Mouse (Mus musculus): Measurements from ENCODE around the gene Mrps27. TPM values are rescaled to one million over a fixed set of nuclear protein-coding genes. Genes with fewer than 3 reads are reported as not detected.

Gene Mrps27
- polyA plus RNA-seq, 1 experiment from 2014 or later = 29.9 TPM

DNA sequence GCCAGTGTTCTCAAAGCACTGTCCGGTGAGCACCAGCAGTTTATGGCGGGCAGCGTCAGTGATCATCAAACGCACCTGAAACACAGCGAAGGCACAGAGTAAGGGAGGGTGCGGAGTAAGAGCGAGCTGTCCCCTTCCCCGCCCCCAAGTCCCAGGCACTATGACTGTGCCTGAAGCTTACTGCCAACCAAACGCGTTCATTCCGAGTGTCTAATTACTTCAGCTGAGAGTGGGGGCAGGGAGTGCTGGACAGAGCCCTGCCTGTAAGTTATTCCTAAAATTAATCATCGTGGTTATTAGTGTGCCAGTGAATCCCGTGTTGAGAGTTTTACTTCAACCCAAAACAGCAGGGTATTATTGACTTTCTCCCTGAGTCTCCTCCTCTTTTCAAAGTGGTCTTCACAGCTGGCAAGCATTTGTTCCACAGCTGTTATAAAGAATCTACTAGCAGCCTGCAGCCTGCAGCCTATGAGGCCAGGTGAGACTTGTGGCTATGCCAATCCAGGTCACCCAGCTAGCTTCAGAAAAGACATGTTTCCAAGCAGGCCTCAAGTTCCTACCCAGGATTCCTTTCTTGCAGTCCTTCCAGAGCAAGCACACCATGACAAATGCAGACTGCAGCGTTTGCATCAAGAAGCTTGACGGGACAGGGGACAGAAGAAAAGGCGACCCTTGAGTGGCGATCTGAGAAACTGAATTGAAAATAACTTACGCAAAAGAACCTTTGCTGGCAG, 97.3 kb downstream of the Mrps27 start:
- 68% methylated on average over 18 of the region's 18 CpGs for WGBS
- Histone ChIP-seq H3K4me2 (replicated peaks; ENCODE audit: low read depth) (no peak overlapping the region), H3K36me3 (ENCODE audit: control insufficient read depth, insufficient read depth, low read length) (no peaks in the 10 kb centered on the region), H3K27ac (replicated peaks) (no peak overlapping the region), H3K4me3 (ENCODE audit: low read depth, low read length) (no peak overlapping the region), H3K9me3 (ENCODE audit: control insufficient read depth, low read length) (no peaks in the 10 kb centered on the region), H3K4me1 (replicated peaks; ENCODE audit: control insufficient read depth, insufficient read depth) (no peaks in the 10 kb centered on the region), H3K9ac (ENCODE audit: low read length) (no peak overlapping the region), H3K27me3 (ENCODE audit: control insufficient read depth, insufficient read depth, low read length) (no peaks in the 10 kb centered on the region)
- TF ChIP-seq CTCF (IDR thresholded peaks at IDR 0.05; ENCODE audit: low read depth) = no peak
- no peak for TF ChIP-seq EP300 (optimal IDR thresholded peaks at IDR 0.05)
- DNase-seq (ENCODE audit: low spot score) (no peak), ATAC-seq (ENCODE audit: low FRiP score, low TSS enrichment) (no peak)

DNA sequence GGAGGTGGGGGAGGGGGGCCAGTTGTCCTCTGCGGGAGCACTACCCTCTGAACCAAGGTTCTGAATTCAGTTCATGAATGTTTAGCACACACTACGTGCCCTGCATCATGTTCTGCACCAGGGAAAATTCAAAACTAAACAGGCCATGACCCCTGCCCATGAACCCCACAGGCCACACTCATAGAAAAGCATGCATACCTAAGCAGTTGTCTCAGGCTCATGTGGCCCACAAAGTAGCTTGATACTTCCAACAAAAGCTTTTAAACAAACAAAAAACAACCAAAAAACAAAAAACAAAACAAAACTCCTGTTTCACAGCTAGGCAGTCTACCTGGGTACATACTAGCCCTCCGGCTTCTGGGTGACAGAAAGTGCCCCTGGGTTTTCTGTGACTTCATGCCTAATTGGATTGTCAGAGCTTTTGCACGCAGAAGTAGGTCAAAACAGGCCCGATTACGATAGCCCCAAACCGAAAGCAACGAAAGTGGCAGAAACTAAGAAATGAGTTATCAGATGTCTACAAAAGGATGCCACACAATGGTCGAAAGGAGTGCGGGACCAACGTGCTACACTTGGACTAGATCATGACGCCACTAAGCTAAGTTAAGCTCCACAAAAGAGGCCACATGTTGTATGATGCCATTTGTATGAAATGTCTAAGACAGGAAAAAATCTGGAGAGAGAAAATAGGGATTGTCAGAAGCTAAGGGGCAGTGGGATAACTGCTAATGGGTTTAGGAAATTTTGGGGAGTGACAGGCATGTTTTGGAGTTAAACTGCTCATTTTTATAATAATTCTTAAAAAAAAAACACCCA, 98.1 kb downstream of the Mrps27 start:
- H3K27ac ChIP-seq (replicated peaks) = no peak overlapping the region
- no peaks in the 10 kb centered on the region for H3K27me3 ChIP-seq (ENCODE audit: control insufficient read depth, insufficient read depth, low read length)
- H3K9ac ChIP-seq (ENCODE audit: low read length) = no peak overlapping the region
- H3K4me2 ChIP-seq (replicated peaks; ENCODE audit: low read depth) = no peak overlapping the region
- no peaks in the 10 kb centered on the region for H3K4me1 ChIP-seq (replicated peaks; ENCODE audit: control insufficient read depth, insufficient read depth)
- ATAC-seq (ENCODE audit: low FRiP score, low TSS enrichment) (no peak), DNase-seq (ENCODE audit: low spot score) (no peak)
- TF ChIP-seq CTCF (IDR thresholded peaks at IDR 0.05; ENCODE audit: low read depth) (no peak), EP300 (optimal IDR thresholded peaks at IDR 0.05) (no peak)
- H3K4me3 ChIP-seq (ENCODE audit: low read depth, low read length) = no peak overlapping the region
- 81% methylated on average over 12 of the region's 12 CpGs for WGBS
- H3K36me3 ChIP-seq (ENCODE audit: control insufficient read depth, insufficient read depth, low read length) = no peaks in the 10 kb centered on the region
- no peaks in the 10 kb centered on the region for H3K9me3 ChIP-seq (ENCODE audit: control insufficient read depth, low read length)

DNA sequence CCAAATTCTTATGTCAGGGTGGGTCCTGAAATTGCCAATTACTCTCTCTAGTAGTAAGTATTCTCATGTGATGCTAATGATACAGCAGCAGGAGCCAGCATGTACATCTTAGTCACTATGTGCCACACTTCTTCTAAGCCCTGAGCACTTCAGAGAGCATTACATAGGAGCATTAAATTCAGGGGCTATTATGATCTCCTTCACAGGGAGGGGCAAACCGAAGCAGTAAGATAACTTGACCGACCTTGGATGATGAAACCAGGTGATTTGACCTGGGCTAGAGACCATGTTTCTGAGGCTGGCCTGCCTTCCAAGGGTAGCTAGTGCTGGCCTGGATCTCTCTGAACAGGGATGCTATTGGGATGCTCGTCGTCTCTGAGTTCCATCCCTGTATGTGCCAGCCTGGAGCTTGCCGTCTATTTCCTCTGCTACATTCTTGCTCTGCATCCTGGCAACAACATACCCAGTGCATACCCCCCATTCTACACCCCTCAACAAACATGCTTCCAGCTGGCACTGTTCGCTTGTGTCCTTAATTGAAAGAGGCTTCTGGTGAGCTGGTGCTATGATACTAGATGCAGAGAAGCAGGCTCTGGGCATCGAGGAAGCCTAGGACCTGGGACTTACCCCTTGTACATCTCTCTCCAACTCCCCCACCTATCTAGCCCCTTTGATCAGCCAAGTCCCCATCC, 99.0 kb downstream of the Mrps27 start:
- ATAC-seq (ENCODE audit: low FRiP score, low TSS enrichment) = no peak
- WGBS = 88% methylated on average over 7 of the region's 7 CpGs
- H3K4me2 ChIP-seq (replicated peaks; ENCODE audit: low read depth) = no peak overlapping the region

DNA sequence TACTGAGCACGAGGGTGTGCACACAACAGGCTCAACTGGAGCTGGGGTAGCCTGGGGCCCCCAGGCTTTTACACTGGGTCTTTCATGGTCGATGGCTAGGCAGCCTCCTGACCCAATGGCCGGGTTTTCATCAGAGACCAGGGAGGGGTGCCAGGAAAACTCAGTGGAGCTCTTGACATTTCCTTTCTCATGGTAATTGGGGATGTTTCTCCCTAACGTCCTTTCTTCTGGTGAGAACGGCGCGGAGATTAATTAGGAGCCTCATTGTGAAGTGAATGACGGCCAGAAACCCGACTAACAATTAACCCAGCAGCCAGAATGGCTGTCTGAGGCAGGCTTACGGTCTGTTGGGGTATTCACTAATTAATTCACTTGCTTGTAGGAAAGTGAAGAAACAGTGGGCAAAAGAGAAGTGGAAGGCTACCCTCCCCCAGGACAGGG, 99.9 kb downstream of the Mrps27 start:
- no peak overlapping the region for H3K4me3 ChIP-seq (ENCODE audit: low read depth, low read length)
- 31% methylated on average over 10 of the region's 10 CpGs for WGBS
- H3K27me3 ChIP-seq (ENCODE audit: control insufficient read depth, insufficient read depth, low read length) = no peaks in the 10 kb centered on the region
- DNase-seq (ENCODE audit: low spot score) = no peak
- no peak overlapping the region for H3K27ac ChIP-seq (replicated peaks)
- no peak overlapping the region for H3K9ac ChIP-seq (ENCODE audit: low read length)
- ATAC-seq (ENCODE audit: low FRiP score, low TSS enrichment) = no peak
- no peak overlapping the region for H3K4me2 ChIP-seq (replicated peaks; ENCODE audit: low read depth)
- H3K9me3 ChIP-seq (ENCODE audit: control insufficient read depth, low read length) = no peaks in the 10 kb centered on the region
- TF ChIP-seq CTCF (IDR thresholded peaks at IDR 0.05; ENCODE audit: low read depth) (no peak), EP300 (optimal IDR thresholded peaks at IDR 0.05) (no peak)
- no peaks in the 10 kb centered on the region for H3K4me1 ChIP-seq (replicated peaks; ENCODE audit: control insufficient read depth, insufficient read depth)
- H3K36me3 ChIP-seq (ENCODE audit: control insufficient read depth, insufficient read depth, low read length) = no peaks in the 10 kb centered on the region

More for the DNA sequence above, 99.0 kb downstream of the Mrps27 start:
- Histone ChIP-seq H3K9ac (ENCODE audit: low read length) (no peak overlapping the region), H3K36me3 (ENCODE audit: control insufficient read depth, insufficient read depth, low read length) (no peaks in the 10 kb centered on the region), H3K9me3 (ENCODE audit: control insufficient read depth, low read length) (no peaks in the 10 kb centered on the region), H3K27me3 (ENCODE audit: control insufficient read depth, insufficient read depth, low read length) (no peaks in the 10 kb centered on the region), H3K27ac (replicated peaks) (no peak overlapping the region), H3K4me1 (replicated peaks; ENCODE audit: control insufficient read depth, insufficient read depth) (no peaks in the 10 kb centered on the region), H3K4me3 (ENCODE audit: low read depth, low read length) (no peak overlapping the region)
- TF ChIP-seq EP300 (optimal IDR thresholded peaks at IDR 0.05) (no peak), CTCF (IDR thresholded peaks at IDR 0.05; ENCODE audit: low read depth) (no peak)
- DNase-seq (ENCODE audit: low spot score) = no peak

- ATAC-seq (ENCODE audit: low FRiP score, low TSS enrichment) (peak; percentile 55), DNase-seq (ENCODE audit: low spot score) (peak; percentile 60)
- no peaks in the 10 kb centered on the region for H3K4me1 ChIP-seq (replicated peaks; ENCODE audit: control insufficient read depth, insufficient read depth)
- no peak overlapping the region for H3K4me2 ChIP-seq (replicated peaks; ENCODE audit: low read depth)
- H3K27me3 ChIP-seq (ENCODE audit: control insufficient read depth, insufficient read depth, low read length) = no peaks in the 10 kb centered on the region
- H3K9me3 ChIP-seq (ENCODE audit: control insufficient read depth, low read length) = no peaks in the 10 kb centered on the region
- WGBS = 3% methylated on average over 6 of the region's 6 CpGs
- no peak overlapping the region for H3K27ac ChIP-seq (replicated peaks)
- no peak overlapping the region for H3K9ac ChIP-seq (ENCODE audit: low read length)
- no peak overlapping the region for H3K4me3 ChIP-seq (ENCODE audit: low read depth, low read length)
- TF ChIP-seq EP300 (optimal IDR thresholded peaks at IDR 0.05) (no peak), CTCF (IDR thresholded peaks at IDR 0.05; ENCODE audit: low read depth) (no peak)
- H3K36me3 ChIP-seq (ENCODE audit: control insufficient read depth, insufficient read depth, low read length) = no peaks in the 10 kb centered on the region
Observed at GRCm38 (mm10) chr13:99444880-99445279, 100.3 kb downstream of the Mrps27 start.

Data from stomach, postnatal 0 days (tissue).